Mouse (Mus musculus) CH12.LX (cell line): ENCODE measurements at regions not wholly inside any gene's neighbourhood (a gene's known extent, or its start where the extent isn't known, plus 50 kb on each side); places are given as distances from the start of the nearest gene placed in this dataset.

Source experiments
- DNase-seq: peaks from one replicate; pipeline ENCODE4 v3.0.0-alpha.2; 2013; ENCODE audit errors: extremely low read depth
- H3K27ac ChIP-seq: 2 replicates; pipeline ENCODE4 v1.5.1; 2012; ENCODE audit warnings: low read depth, mild to moderate bottlenecking, control low read depth, moderate library complexity; ENCODE audit not compliant: insufficient read depth
- H3K27me3 ChIP-seq: replicated peaks from 2 replicates; pipeline ENCODE3; 2012; ENCODE audit warnings: inconsistent platforms
- H3K36me3 ChIP-seq, 2 experiments: replicated peaks in 1 of 2; 2 replicates each; pipeline versions ENCODE3 to v1.6.1; 2012; ENCODE audit warnings: inconsistent platforms in 1 of 2, low read length in 1 of 2, mild to moderate bottlenecking in 1 of 2, mixed read lengths in 1 of 2, moderate library complexity in 1 of 2; ENCODE audit not compliant: control insufficient read depth in 1 of 2, insufficient read depth in 1 of 2
- H3K4me1 ChIP-seq, 2 experiments: 2 replicates each; pipeline ENCODE4 v1.6.1; 2012; ENCODE audit warnings: inconsistent platforms in 1 of 2, moderate library complexity in 1 of 2; ENCODE audit not compliant: insufficient read depth in 2 of 2, control insufficient read depth in 1 of 2
- H3K4me2 ChIP-seq: 2 replicates; pipeline ENCODE4 v1.6.1; 2012; ENCODE audit warnings: low read depth, mild to moderate bottlenecking, control low read depth; ENCODE audit not compliant: poor library complexity, insufficient read depth, severe bottlenecking
- H3K4me3 ChIP-seq, 3 experiments: fragments of 150-350 bp in 1 of 3; sonication (generic) in 1 of 3; replicated peaks in 1 of 3; 2 replicates each; pipeline versions ENCODE3 to v1.5.1; 2011 to 2012; ENCODE audit warnings: low read depth in 2 of 3, low read length in 2 of 3, mild to moderate bottlenecking in 2 of 3, moderate library complexity in 2 of 3, control low read depth in 1 of 3, improper control_type of control experiment in 1 of 3, inconsistent platforms in 1 of 3, mixed read lengths in 1 of 3; ENCODE audit not compliant: poor library complexity in 1 of 3
- H3K79me2 ChIP-seq: replicated peaks from 2 replicates; pipeline ENCODE4 v1.6.1; 2012; ENCODE audit warnings: mild to moderate bottlenecking, moderate library complexity; ENCODE audit not compliant: control insufficient read depth, poor library complexity, insufficient read depth, severe bottlenecking; ENCODE audit errors: extremely low read depth
- H3K9ac ChIP-seq: 2 replicates; pipeline ENCODE4 v1.6.1; 2012; ENCODE audit warnings: low read depth, mild to moderate bottlenecking, control low read depth, moderate library complexity; ENCODE audit not compliant: insufficient read depth
- H3K9me3 ChIP-seq: replicated peaks from 2 replicates; pipeline ENCODE3; 2012; ENCODE audit warnings: low read length, inconsistent platforms, mixed read lengths
- CHD2 ChIP-seq: IDR thresholded peaks from 2 replicates; pipeline ENCODE4 v1.6.1; 2011; ENCODE audit warnings: low read length, improper control_type of control experiment
- CTCF ChIP-seq, 2 experiments: IDR thresholded peaks in 1 of 2; conservative IDR thresholded peaks in 1 of 2; 2 replicates each; pipeline ENCODE4 v1.5.1; 2011 to 2012; ENCODE audit warnings: low read depth in 2 of 2, low read length in 2 of 2, improper control_type of control experiment in 1 of 2, inconsistent platforms in 1 of 2, mild to moderate bottlenecking in 1 of 2, moderate library complexity in 1 of 2
- IRF4 ChIP-seq: IDR thresholded peaks from 2 replicates; pipeline ENCODE4 v1.6.1; 2014; ENCODE audit warnings: low read depth, mild to moderate bottlenecking, inconsistent platforms, low read length, improper control_type of control experiment
- KAT2A ChIP-seq: IDR thresholded peaks from 2 replicates; pipeline ENCODE4 v1.6.1; 2012; ENCODE audit warnings: low read length, improper control_type of control experiment, inconsistent platforms; ENCODE audit not compliant: insufficient replicate concordance
- MAFK ChIP-seq: IDR thresholded peaks from 2 replicates; pipeline ENCODE4 v1.6.1; 2011; ENCODE audit warnings: low read length, improper control_type of control experiment; ENCODE audit not compliant: insufficient replicate concordance
- MEF2A ChIP-seq: IDR thresholded peaks from 2 replicates; pipeline ENCODE4 v1.6.1; 2014; ENCODE audit warnings: low read depth, mild to moderate bottlenecking, inconsistent platforms, low read length, improper control_type of control experiment, borderline replicate concordance
- MYC ChIP-seq: IDR thresholded peaks from 2 replicates; pipeline ENCODE4 v1.6.1; 2011; ENCODE audit warnings: low read depth, mild to moderate bottlenecking, improper control_type of control experiment, low read length
- POLR2A ChIP-seq: IDR thresholded peaks from 2 replicates; pipeline ENCODE4 v1.6.1; 2011; ENCODE audit warnings: low read depth, mild to moderate bottlenecking, improper control_type of control experiment, low read length
- UBTF ChIP-seq: IDR thresholded peaks from 2 replicates; pipeline ENCODE4 v1.6.1; 2012; ENCODE audit warnings: low read depth, mild to moderate bottlenecking, inconsistent platforms, low read length, improper control_type of control experiment, moderate library complexity
- ZKSCAN1 ChIP-seq: IDR thresholded peaks from 2 replicates; pipeline ENCODE4 v1.6.1; 2012; ENCODE audit warnings: low read depth, inconsistent platforms, low read length, improper control_type of control experiment, borderline replicate concordance
- dilution Hi-C: fragments of 300-500 bp; cut with MboI; formaldehyde crosslinking; loops from 2 replicates; pipeline ENCODE4 v1.14.3; 2020; ENCODE audit warnings: low sequenced_read_pairs; ENCODE audit not compliant: extremely low pct_unique_long_range_greater_than_20kb, extremely low pct_ligation_motif_present
- in situ Hi-C: fragments of 300-500 bp; cut with MboI; formaldehyde crosslinking; loops from 3 replicates; pipeline ENCODE4 v1.14.3; 2019; ENCODE audit warnings: low sequenced_read_pairs, low pct_ligation_motif_present, low pct_unique_long_range_greater_than_20kb, mixed read lengths

- no peak for DNase-seq
- no peak overlapping the region for H3K4me3 ChIP-seq
- H3K36me3 ChIP-seq = no peaks in the 10 kb centered on the region
- no peak overlapping the region for H3K9ac ChIP-seq
- no peaks in the 10 kb centered on the region for H3K79me2 ChIP-seq
- in situ Hi-C loops = no loop called here
- H3K27ac ChIP-seq = no peak overlapping the region
- no peak overlapping the region for H3K4me2 ChIP-seq
- H3K9me3 ChIP-seq = no peaks in the 10 kb centered on the region
- TF ChIP-seq MEF2A (no peak), KAT2A (no peak), CTCF (conservative IDR thresholded peaks at IDR 0.05 in 1 of 2, IDR thresholded peaks at IDR 0.05 in 1 of 2; ENCODE audit: low read depth in 2 of 2, low read length in 2 of 2) (no peak), ZKSCAN1 (no peak)
- TF ChIP-seq, all 38 proteins: peak for 0
- Histone ChIP-seq H3K27me3 (no peaks in the 10 kb centered on the region), H3K4me1 (no peaks in the 10 kb centered on the region)
- dilution Hi-C loops = no loop called here
Observed at GRCm38 (mm10) chr3:78947183-78947582, 339.1 kb downstream of the Rapgef2 start.

GRCm38 (mm10) chr3:78944185-78944584 is 342.1 kb downstream of the Rapgef2 start:
- dilution Hi-C loops (no loop called here), in situ Hi-C loops (no loop called here)
- H3K4me2 ChIP-seq = no peak overlapping the region
- no peaks in the 10 kb centered on the region for H3K9me3 ChIP-seq
- H3K9ac ChIP-seq = no peak overlapping the region
- no peak for TF ChIP-seq POLR2A
- no peak for DNase-seq
- H3K79me2 ChIP-seq = no peaks in the 10 kb centered on the region
- no peaks in the 10 kb centered on the region for H3K36me3 ChIP-seq
- no peaks in the 10 kb centered on the region for H3K27me3 ChIP-seq
- no peak overlapping the region for H3K4me3 ChIP-seq
- H3K27ac ChIP-seq = no peak overlapping the region
- no peaks in the 10 kb centered on the region for H3K4me1 ChIP-seq

GRCm38 (mm10) chr3:78932975-78933374 is 353.3 kb downstream of the Rapgef2 start:
- in situ Hi-C loops = no loop called here
- H3K9me3 ChIP-seq = no peaks in the 10 kb centered on the region
- H3K79me2 ChIP-seq = no peaks in the 10 kb centered on the region
- TF ChIP-seq MYC = no peak
- no peak for TF ChIP-seq UBTF
- peak in 1 of 2 experiments; percentile 25; a peak in 1 of 4 replicates for TF ChIP-seq CTCF (conservative IDR thresholded peaks at IDR 0.05 in 1 of 2, IDR thresholded peaks at IDR 0.05 in 1 of 2; ENCODE audit: low read depth in 2 of 2, low read length in 2 of 2)
- TF ChIP-seq IRF4 = no peak
- TF ChIP-seq CHD2 = no peak
- TF ChIP-seq MAFK = no peak
- no peak overlapping the region for H3K27ac ChIP-seq
- H3K9ac ChIP-seq = no peak overlapping the region
- no peak for DNase-seq
- H3K4me3 ChIP-seq = no peak overlapping the region
- no peaks in the 10 kb centered on the region for H3K4me1 ChIP-seq
- no peaks in the 10 kb centered on the region for H3K36me3 ChIP-seq
- dilution Hi-C loops = no loop called here
- H3K4me2 ChIP-seq = no peak overlapping the region
- no peaks in the 10 kb centered on the region for H3K27me3 ChIP-seq
